Mouse (Mus musculus) midbrain, embryonic 13.5 days (tissue): ENCODE data around the gene Srrm1. TPM values are rescaled to one million over a fixed set of nuclear protein-coding genes. Genes with fewer than 3 reads are reported as not detected.

ENCODE experiments used
- ATAC-seq: fragments of 200-750 bp; cut with Nextera tagmentation; 2 replicates; pipeline ENCODE4 v1.8.0; 2017; ENCODE audit warnings: mild to moderate bottlenecking, moderate TSS enrichment, moderate library complexity
- H3K27ac ChIP-seq: fragments of 300-500 bp; sonication (generic); 2 replicates; pipeline ENCODE4 v1.5.1; 2015; ENCODE audit warnings: inconsistent platforms, mild to moderate bottlenecking, moderate library complexity
- H3K27me3 ChIP-seq: fragments of 300-500 bp; sonication (generic); 2 replicates; pipeline ENCODE4 v1.6.1; 2015; ENCODE audit warnings: mild to moderate bottlenecking, inconsistent platforms
- H3K36me3 ChIP-seq: fragments of 300-500 bp; sonication (generic); 2 replicates; pipeline ENCODE4 v1.6.1; 2015; ENCODE audit warnings: mild to moderate bottlenecking, inconsistent platforms
- H3K4me1 ChIP-seq: fragments of 300-500 bp; sonication (generic); replicated peaks from 2 replicates; pipeline ENCODE4 v1.6.1; 2015; ENCODE audit warnings: inconsistent platforms
- H3K4me2 ChIP-seq: fragments of 300-500 bp; sonication (generic); replicated peaks from 2 replicates; pipeline ENCODE4 v1.6.1; 2015; ENCODE audit warnings: moderate library complexity, mild to moderate bottlenecking, inconsistent platforms
- H3K4me3 ChIP-seq: fragments of 300-500 bp; sonication (generic); replicated peaks from 2 replicates; pipeline ENCODE4 v1.5.1; 2015; ENCODE audit warnings: mild to moderate bottlenecking, inconsistent platforms
- H3K9ac ChIP-seq: fragments of 300-500 bp; sonication (generic); replicated peaks from 2 replicates; pipeline ENCODE4 v1.6.1; 2015; ENCODE audit warnings: mild to moderate bottlenecking, inconsistent platforms
- H3K9me3 ChIP-seq: fragments of 300-500 bp; sonication (generic); 2 replicates; pipeline ENCODE4 v1.6.1; 2016; ENCODE audit warnings: mild to moderate bottlenecking, inconsistent platforms
- WGBS: fragments of 180-500 bp; shearing (Covaris S2); methylation state at CpG from one replicate; pipeline ENCODE4 v1.1.7; 2015; 5-methylcytosine and 5-hydroxymethylcytosine counted together
- polyA plus RNA-seq: library from polyadenylated mRNA; unstranded; fragments of >200 nt; fragmentation: Nextera tagmentation; extraction: Ambion mirVana; gene quantifications from 2 replicates; pipeline ENCODE4 v1.2.1, GENCODE M21; 2015

Srrm1 gene
- polyA plus RNA-seq, 1 experiment from 2014 or later, result 211 TPM

DNA sequence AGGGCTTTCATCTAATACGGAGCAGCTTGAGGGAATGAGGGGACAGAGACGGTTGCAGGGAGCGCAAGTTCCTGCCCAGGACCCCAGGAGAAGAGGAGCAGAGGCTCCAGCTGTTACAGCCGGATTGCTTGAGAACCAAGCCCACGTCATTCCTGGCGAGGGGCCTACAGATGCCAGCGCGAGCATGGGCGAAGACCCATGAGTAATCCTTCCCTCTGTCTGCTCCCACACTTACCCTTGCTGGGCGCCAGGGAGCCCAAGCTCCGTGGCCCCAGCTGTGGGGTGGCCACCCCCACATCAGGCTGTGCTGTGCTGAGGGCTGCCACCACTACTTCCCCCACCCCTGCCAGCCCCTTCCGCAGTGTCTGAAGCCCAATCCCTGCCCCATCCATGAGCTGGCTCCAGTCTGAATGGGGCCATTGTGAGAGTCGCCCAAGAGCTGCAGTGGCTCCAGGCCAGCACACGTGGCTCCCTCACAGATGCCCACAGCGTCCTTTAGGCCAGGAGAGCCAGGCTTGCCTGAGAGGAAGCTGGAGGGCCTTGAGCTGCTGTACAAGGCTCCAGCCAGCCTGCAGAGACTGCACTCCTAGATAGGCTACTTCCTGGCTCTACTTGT, 55.1 kb downstream of the Srrm1 start:
- ATAC-seq, result peak; percentile 67

GRCm38 (mm10) chr4:135297146-135297545, 56.0 kb downstream of the Srrm1 start:
- no peak overlapping the region for H3K27ac ChIP-seq
- no peaks in the 10 kb centered on the region for H3K36me3 ChIP-seq
- no peak for ATAC-seq
- no peak overlapping the region for H3K4me3 ChIP-seq
- no peak overlapping the region for H3K9ac ChIP-seq
- peaks cover 6% of the 10 kb centered on the region; the same call in 1 of the 2 replicates for H3K4me1 ChIP-seq
- no peak overlapping the region for H3K4me2 ChIP-seq
- 82% methylated on average over 7 of the region's 7 CpGs for WGBS
- no peaks in the 10 kb centered on the region for H3K9me3 ChIP-seq
- H3K27me3 ChIP-seq, result no peaks in the 10 kb centered on the region

More for the DNA sequence above, 55.1 kb downstream of the Srrm1 start:
- peaks cover 6% of the 10 kb centered on the region; the same call in 1 of the 2 replicates for H3K4me1 ChIP-seq
- H3K27me3 ChIP-seq, result no peaks in the 10 kb centered on the region
- no peak overlapping the region for H3K4me2 ChIP-seq
- no peaks in the 10 kb centered on the region for H3K9me3 ChIP-seq
- 63% methylated on average over 15 of the region's 15 CpGs for WGBS
- no peak overlapping the region for H3K4me3 ChIP-seq
- no peaks in the 10 kb centered on the region for H3K36me3 ChIP-seq
- no peak overlapping the region for H3K27ac ChIP-seq
- no peak overlapping the region; the same call in 1 of the 2 replicates for H3K9ac ChIP-seq

GRCm38 (mm10) chr4:135296565-135296964, 56.6 kb downstream of the Srrm1 start:
- H3K4me2 ChIP-seq, result no peak overlapping the region
- H3K4me1 ChIP-seq, result peaks cover 6% of the 10 kb centered on the region; the same call in 1 of the 2 replicates
- ATAC-seq, result no peak
- no peaks in the 10 kb centered on the region for H3K9me3 ChIP-seq
- H3K9ac ChIP-seq, result no peak overlapping the region
- no peak overlapping the region for H3K4me3 ChIP-seq
- no peaks in the 10 kb centered on the region for H3K36me3 ChIP-seq
- H3K27ac ChIP-seq, result no peak overlapping the region
- no peaks in the 10 kb centered on the region for H3K27me3 ChIP-seq

- 85% methylated on average over 3 of the region's 3 CpGs for WGBS
- Histone ChIP-seq H3K27me3 (no peaks in the 10 kb centered on the region), H3K4me3 (no peak overlapping the region), H3K9me3 (no peaks in the 10 kb centered on the region), H3K4me2 (no peak overlapping the region), H3K27ac (no peak overlapping the region), H3K9ac (no peak overlapping the region), H3K4me1 (peaks cover 6% of the 10 kb centered on the region; the same call in 1 of the 2 replicates), H3K36me3 (no peaks in the 10 kb centered on the region)
- ATAC-seq, result no peak
Observed at GRCm38 (mm10) chr4:135293813-135294212, 59.3 kb downstream of the Srrm1 start.

DNA sequence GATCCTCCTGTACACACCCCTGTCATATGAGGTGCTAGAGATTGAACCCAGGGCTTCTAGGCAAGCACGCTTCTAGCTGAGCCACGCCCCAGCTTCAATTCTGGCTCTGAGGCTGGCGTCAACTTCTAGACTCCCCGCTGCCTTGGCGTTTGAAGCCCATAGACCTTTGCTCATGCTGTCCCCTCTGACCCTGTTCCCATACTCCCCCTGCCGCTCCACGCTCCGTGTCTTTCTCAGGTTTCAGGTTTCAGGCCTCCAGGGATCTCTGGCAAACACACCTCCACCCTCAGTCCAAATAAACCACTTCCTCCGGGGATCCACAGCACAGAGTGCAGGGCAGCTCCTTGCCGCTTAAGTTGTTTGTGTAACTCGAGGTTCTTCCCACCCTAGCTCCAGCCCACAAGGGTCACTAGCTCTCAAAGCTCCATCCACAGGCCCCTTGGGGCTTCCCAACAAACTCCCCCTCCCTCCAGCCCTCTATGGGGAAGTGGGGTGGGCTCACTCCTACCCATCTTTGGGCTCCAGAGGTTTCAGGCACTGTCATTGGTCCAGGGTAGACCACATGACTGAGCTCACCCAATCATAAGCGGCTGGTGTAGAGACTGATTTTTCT, 60.5 kb downstream of the Srrm1 start:
- H3K36me3 ChIP-seq, result no peaks in the 10 kb centered on the region
- H3K4me1 ChIP-seq, result no peaks in the 10 kb centered on the region
- H3K27ac ChIP-seq, result no peak overlapping the region
- ATAC-seq, result no peak
- H3K9me3 ChIP-seq, result no peaks in the 10 kb centered on the region
- no peak overlapping the region for H3K4me3 ChIP-seq
- H3K27me3 ChIP-seq, result no peaks in the 10 kb centered on the region
- H3K4me2 ChIP-seq, result 0 out of 2 replicates have a peak overlapping the region, but pooled peaks have one; percentile 23
- H3K9ac ChIP-seq, result no peak overlapping the region
- WGBS, result 16% methylated on average over 12 of the region's 12 CpGs

DNA sequence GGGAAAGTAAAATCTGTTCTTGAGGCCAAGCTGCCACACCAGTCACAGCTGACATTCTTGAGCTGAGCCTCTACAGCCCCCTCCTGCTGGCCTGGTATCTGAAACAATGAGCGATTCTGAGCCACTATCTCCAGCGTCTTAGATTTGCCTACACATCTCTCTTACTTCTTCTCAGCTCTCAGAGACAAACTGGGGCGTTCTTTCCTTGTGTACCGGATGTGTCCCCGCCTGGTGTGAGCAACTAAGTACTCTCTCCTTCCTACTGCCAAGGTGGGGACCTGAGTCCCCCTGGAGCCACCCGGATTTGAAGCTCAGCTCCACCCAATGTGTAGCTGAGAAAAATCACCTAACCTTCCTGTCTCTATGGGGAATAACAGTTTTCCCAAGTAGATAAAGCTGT, 61.3 kb downstream of the Srrm1 start:
- H3K36me3 ChIP-seq, result no peaks in the 10 kb centered on the region
- 55% methylated on average over 6 of the region's 6 CpGs for WGBS
- H3K4me1 ChIP-seq, result peaks cover 3% of the 10 kb centered on the region; the same call in 1 of the 2 replicates
- no peaks in the 10 kb centered on the region for H3K9me3 ChIP-seq
- H3K27ac ChIP-seq, result no peak overlapping the region
- H3K9ac ChIP-seq, result no peak overlapping the region
- ATAC-seq, result no peak
- no peaks in the 10 kb centered on the region for H3K27me3 ChIP-seq
- no peak overlapping the region for H3K4me2 ChIP-seq
- H3K4me3 ChIP-seq, result no peak overlapping the region

- H3K4me1 ChIP-seq, result peaks cover 7% of the 10 kb centered on the region; the same call in 1 of the 2 replicates
- WGBS, result 91% methylated on average over 8 of the region's 8 CpGs
- no peak overlapping the region for H3K4me2 ChIP-seq
- no peak overlapping the region for H3K27ac ChIP-seq
- H3K9ac ChIP-seq, result no peak overlapping the region
- no peaks in the 10 kb centered on the region for H3K27me3 ChIP-seq
- no peak overlapping the region for H3K4me3 ChIP-seq
- no peaks in the 10 kb centered on the region for H3K9me3 ChIP-seq
- no peaks in the 10 kb centered on the region for H3K36me3 ChIP-seq
- ATAC-seq, result no peak
Observed at GRCm38 (mm10) chr4:135291199-135291598, 61.9 kb downstream of the Srrm1 start.

DNA sequence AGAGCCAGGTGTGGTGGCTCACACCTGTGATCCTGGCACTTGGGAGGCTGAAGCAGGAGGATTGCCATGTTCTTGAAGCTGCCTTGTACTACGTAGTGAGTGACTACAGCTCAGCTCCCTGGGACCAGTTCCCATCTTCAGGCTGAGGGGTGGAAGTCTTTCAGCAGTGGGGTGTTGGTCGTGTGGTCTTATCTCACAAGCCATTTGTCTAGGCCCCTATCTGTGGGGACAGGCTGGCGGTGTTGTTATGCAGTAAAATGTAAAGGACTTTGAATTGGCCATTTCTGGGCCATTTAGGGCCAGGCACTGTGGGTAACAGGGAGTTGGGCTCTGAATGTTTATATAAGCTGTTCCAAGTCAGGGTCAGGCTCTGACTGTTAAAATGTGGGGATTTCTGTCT, 65.1 kb downstream of the Srrm1 start:
- Histone ChIP-seq H3K27me3 (no peaks in the 10 kb centered on the region), H3K4me3 (no peak overlapping the region), H3K4me2 (no peak overlapping the region), H3K9ac (no peak overlapping the region), H3K27ac (no peak overlapping the region), H3K9me3 (no peaks in the 10 kb centered on the region), H3K4me1 (peaks cover 7% of the 10 kb centered on the region; the same call in 1 of the 2 replicates), H3K36me3 (no peaks in the 10 kb centered on the region)
- ATAC-seq, result no peak
- WGBS, result 79% methylated on average over 3 of the region's 3 CpGs

- peak overlapping the region; percentile 14; the same call in 1 of the 2 replicates for H3K9ac ChIP-seq
- H3K4me3 ChIP-seq, result no peak overlapping the region
- H3K4me2 ChIP-seq, result 0 out of 2 replicates have a peak overlapping the region, but pooled peaks have one; percentile 1
- ATAC-seq, result no peak
- no peaks in the 10 kb centered on the region for H3K27me3 ChIP-seq
- no peaks in the 10 kb centered on the region for H3K9me3 ChIP-seq
- H3K4me1 ChIP-seq, result peaks cover 7% of the 10 kb centered on the region; the same call in 1 of the 2 replicates
- no peak overlapping the region for H3K27ac ChIP-seq
- 16% methylated on average over 16 of the region's 16 CpGs for WGBS
- no peaks in the 10 kb centered on the region for H3K36me3 ChIP-seq
Observed at GRCm38 (mm10) chr4:135286833-135287395, 66.2 kb downstream of the Srrm1 start.

- no peak for ATAC-seq
- peaks cover 7% of the 10 kb centered on the region; the same call in 1 of the 2 replicates for H3K4me1 ChIP-seq
- no peak overlapping the region for H3K9ac ChIP-seq
- H3K27ac ChIP-seq, result no peak overlapping the region
- WGBS, result 71% methylated on average over 12 of the region's 12 CpGs
- H3K4me3 ChIP-seq, result no peak overlapping the region
- no peaks in the 10 kb centered on the region for H3K27me3 ChIP-seq
- no peak overlapping the region for H3K4me2 ChIP-seq
- H3K9me3 ChIP-seq, result no peaks in the 10 kb centered on the region
- H3K36me3 ChIP-seq, result no peaks in the 10 kb centered on the region
Observed at GRCm38 (mm10) chr4:135286033-135286622, 67.0 kb downstream of the Srrm1 start.

DNA sequence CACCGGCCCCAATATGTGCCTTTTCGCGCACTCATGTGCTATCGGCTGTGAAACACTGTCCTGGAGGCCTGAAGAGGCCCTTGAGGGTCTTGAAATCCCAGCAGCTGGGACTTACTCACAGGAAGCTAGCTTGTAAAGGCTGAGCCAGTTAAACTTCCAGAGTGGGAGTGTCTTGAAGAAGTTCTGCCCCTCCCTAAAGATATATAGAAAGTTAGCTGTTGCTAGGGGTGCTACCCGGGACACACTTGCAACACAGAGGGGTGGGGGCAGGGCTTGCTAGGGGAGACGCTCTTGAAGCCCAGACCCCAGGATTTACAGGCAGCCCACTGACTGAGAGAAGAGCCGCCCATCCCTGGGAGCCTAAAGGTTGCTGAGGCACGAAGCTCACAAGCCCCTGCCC, 67.7 kb downstream of the Srrm1 start:
- H3K4me3 ChIP-seq, result no peak overlapping the region
- H3K4me2 ChIP-seq, result no peak overlapping the region
- no peak for ATAC-seq
- H3K27ac ChIP-seq, result no peak overlapping the region
- H3K9ac ChIP-seq, result no peak overlapping the region
- H3K4me1 ChIP-seq, result peaks cover 7% of the 10 kb centered on the region; the same call in 1 of the 2 replicates
- H3K9me3 ChIP-seq, result no peaks in the 10 kb centered on the region
- no peaks in the 10 kb centered on the region for H3K36me3 ChIP-seq
- 51% methylated on average over 8 of the region's 8 CpGs for WGBS
- H3K27me3 ChIP-seq, result no peaks in the 10 kb centered on the region

- no peak for ATAC-seq
- Histone ChIP-seq H3K27me3 (no peaks in the 10 kb centered on the region), H3K9me3 (no peaks in the 10 kb centered on the region), H3K4me3 (no peak overlapping the region), H3K4me1 (peaks cover 7% of the 10 kb centered on the region; the same call in 1 of the 2 replicates), H3K9ac (no peak overlapping the region), H3K36me3 (no peaks in the 10 kb centered on the region), H3K4me2 (no peak overlapping the region), H3K27ac (no peak overlapping the region)
- WGBS, result 85% methylated on average over 7 of the region's 7 CpGs
Observed at GRCm38 (mm10) chr4:135283875-135284274, 69.2 kb downstream of the Srrm1 start.
